Mouse (Mus musculus) urinary bladder, adult 2 months (tissue): ENCODE measurements at regions not wholly inside any gene's neighbourhood (a gene's known extent, or its start where the extent isn't known, plus 50 kb on each side); places are given as distances from the start of the nearest gene placed in this dataset.
A peak's percentile ranks its signal among the peaks of the same experiment; 100 is the strongest.

Experiments used
- DNase-seq: peaks from one replicate; pipeline ENCODE4 v3.0.0; 2022; ENCODE audit warnings: low spot score

DNA sequence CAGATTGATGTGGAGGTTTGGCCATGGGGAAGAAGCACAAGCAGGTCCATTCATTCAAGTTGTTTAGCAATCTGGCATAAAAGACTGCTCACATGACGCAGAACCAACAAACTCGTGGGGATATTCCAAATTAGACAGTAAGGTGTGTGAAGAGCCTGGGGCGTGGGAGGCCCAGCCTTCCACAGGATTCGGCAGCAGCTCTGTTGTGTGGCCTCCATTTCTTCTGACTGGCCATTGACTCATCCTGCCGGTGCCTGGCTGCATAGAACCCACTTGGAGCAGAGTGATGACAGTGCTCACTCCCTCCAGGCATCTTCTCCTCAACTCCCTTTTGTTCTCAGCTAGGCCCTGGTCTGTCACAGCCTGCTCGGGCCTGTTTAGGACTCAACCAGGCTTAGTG, 91.6 kb upstream of the Irf2bp2 start:
- DNase-seq: no peak

DNA sequence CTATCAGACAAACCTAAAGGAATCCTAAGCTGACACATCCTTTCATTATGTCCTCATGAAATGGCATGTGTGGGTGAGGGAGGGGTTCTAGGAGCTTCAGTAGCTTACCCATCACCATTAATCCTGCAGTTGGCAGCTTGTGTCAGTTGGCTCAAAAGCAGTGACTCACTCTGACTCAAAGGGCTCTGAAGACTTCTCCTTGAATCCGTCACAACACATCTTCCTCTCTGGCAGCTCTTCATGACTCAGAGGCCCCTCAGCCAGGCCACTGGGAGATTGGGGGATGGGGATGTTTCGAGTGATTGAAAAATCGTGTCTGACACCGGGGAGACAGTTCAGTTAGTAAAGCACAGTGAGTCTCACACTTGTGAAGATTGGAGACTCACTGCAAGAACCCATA, 90.2 kb upstream of the Irf2bp2 start:
- no peak for DNase-seq

DNA sequence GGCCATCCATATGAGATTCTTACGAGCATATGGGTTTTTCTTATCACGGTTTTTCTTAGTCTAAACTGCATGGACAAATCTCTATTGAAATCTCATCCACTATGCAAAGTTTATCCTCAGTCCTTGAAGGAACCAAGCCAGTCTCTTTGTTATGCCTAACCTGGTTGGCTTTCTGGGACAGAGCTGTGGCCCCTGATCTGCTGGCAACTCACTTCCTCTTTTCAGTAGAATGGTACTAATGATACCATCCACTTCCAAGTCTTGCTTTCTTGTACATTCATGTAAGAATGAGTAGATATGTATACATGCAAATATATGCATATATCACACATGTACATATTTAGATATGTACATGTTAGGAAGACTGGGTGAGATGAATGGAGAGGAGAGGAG, 89.8 kb upstream of the Irf2bp2 start:
- DNase-seq: no peak

DNA sequence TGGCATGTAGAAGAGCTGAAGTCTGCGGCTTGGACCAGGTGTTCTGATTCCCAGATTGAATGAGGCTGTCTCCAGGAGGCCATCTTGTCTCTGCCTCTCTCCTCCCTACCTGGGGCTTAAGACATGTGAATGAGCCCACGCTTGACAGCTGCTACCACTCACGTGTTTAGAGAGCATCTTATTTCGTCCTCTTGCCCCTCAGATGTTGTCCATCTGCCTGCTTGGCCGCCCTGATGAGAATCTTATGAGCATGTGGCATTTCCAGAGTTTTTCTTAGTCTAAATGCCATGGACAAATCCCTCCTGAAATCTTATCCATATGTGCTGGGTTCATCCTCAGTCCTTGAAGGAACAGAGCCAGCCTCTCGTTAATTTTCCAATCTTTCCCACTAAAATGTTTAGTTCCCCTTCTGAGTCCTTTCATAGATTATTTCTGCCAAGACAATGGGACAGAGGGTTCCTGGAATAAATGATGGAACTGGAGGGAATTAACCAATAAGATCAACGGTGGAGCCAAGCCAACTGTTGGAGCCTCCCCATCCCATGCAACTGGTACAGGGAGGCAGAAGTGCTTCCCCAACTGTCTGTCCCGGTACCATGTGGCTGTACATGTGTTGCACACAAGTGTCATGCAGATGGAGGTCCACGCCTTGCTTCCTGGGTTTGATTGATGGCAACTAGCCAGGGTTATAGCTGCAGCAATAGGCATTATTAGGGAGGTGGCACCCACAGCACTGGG, 89.2 kb upstream of the Irf2bp2 start:
- no peak for DNase-seq

DNA sequence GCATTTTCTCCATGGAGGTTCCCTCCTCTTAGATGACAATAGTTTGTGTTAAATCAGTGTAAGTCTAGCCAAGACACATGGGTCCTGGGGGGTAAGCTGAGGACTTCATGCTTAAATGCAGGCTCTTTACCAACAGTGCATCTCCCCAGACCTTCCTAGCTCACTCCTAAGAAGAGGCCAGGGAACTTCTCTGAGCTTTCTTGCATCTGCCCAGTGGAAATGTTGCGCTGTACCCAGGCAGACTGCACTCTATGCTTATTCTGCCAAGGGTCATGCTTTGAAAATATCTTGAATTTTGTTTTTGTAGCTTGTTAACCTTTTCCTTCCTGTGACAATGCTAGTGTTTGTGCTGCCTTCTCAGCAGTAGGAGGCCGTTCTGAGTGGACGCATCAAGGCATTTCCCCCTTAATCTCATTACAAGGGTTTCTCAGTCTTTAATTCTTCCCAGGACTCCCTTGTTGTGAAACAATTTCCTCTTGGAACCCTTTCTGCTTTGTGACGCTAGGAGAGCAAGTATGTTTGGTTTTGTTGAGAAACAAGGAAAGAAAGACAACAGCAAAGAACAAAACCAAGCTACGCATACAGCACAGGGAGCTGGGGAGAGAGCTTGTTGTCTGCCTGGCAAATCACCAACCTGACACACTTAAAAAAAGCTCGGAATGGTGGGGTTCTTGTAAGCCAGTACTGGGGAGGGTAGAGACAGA, 88.3 kb upstream of the Irf2bp2 start:
- no peak for DNase-seq

DNA sequence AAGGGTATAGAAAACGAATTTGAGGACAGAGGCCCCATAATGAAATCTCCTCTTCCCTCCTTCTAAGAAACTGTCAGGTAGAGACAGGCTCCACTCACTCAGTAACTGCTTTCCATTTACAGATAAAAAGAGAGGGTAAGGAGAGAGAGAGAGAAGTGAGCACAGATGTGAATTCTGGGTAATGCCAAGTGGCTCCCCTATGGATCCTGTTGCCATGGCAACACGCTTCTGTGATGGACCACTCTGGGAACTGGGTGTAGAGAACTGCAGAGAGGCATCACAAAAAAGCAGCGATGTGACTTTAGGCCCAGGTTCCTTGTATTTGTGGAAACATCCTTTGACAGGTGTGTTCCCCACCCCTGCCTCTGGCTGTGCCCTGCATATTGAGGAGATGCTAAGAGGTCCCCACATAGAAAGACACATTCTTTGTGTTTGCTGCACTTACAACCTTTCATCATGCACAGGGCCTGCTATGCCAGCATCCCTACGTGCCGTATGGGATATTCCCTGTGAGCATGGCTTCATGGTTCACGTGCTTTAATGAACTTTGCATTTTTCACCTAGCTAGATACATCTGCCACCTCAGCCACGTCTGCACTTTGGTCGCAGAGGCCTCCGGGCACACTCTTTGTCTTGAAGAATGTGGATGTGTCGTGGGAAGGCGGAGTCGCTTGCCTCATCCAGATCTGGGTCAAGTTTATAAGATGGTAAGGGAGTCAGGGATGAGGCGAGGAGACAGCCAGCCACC, 84.4 kb upstream of the Irf2bp2 start:
- DNase-seq: no peak

DNA sequence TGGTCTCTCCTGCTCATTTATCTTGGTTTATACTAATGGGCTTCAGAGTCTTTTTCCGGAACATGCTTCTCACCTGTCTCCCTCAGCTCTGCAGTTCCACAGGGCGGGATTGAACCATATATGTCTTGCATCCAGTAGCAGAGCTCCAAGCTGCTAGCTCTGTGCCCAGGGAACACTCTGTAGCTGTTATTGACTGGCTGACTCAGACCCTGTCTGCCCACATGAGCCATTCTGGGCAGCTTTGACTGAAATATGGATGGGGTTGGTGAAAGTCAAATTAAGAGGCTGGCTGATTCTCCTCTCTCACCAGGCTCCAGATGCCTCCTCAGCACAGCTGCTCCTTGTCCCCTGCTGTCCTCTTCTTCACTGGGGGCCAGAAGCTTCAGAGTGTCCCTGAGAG, 81.4 kb upstream of the Irf2bp2 start:
- DNase-seq: no peak

DNA sequence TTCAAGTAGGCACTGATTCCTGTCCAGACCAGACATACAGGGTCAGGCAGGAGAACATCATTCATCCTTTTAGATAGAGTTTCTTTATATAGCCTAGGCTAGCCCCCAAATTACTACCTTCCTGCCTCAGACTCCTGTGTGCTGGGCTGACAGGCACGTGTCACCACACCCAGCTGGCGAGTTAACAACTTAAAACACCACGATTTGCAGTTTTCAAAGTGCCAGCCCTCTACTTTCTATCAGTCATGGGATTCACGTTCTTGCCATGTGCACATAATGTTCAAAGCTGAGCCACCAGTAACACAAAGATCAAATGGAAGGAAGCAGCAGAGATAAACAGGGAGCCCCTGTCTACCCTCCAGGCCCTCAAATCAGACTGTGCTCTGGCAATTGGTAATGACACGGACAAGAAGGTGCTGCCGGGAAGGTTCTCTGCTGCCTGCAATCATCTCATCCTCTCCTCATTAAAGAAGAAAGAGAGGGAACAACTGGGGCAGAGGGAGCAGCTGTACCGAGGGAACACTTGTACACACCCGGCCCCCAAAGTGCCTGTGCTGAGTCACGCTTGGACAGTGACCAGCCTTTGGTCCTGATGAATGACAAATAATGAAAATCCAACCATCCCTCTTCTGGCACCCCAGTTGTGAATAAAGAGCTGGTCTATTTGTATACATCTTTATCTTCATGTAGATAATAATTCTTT, 79.4 kb upstream of the Irf2bp2 start:
- DNase-seq: no peak

DNA sequence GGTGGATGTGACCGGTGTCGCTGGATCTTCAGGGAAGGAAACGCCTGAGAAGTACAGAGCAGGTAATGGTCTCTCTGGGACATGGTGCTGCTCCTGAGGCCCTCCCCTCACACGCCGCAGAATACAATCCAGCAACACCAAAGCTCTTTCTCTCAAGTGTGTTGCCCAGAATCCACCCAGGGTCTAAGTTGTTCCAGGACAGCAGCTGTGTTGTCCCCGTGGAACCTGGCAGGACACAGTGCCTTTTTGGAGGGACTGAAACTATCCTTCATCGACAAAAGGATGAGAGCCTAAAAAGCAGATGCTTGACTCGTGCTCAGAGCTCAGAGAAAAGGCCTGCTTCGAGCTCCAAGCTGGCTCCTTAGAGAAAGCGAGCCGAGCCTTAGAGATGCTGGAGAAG, 77.8 kb upstream of the Irf2bp2 start:
- DNase-seq: no peak

DNA sequence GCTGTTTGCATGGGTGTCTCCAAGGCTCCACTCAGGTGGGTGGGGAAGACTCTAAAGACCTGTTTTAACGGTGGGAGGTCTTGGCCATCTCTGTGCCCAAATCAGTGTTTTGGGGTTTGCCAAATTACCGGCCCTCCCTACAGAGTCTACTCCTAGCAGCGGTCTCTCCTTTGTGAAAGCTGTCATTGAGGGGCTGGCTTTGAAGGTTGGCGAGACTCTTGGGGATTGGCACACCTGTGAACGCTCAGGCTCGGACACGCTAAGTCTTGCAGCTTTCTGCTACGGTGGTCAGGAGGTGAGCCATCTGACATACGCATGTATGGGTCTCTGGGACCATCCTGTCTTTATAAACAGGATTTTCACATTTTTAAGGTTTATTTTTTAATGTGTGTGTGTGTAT, 76.1 kb upstream of the Irf2bp2 start:
- no peak for DNase-seq

DNA sequence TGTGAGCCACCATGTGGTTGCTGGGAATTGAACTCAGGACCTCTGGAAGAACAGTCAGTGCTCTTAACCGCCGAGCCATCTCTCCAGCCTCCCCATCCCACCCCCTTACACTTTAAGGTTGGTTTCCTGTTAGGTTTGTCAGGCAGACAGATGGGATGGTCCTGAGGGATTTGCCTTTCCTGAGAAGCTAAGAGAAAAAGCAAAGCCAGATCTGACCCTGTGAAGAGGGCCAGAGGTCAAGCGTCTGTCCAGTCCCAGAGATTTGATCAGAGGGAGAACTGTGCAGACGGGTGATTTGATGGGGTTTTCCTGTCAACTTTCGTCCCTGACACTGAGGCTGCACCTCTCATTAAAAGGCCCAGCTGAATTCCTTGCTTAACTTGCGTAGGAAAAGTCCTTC, 75.4 kb upstream of the Irf2bp2 start:
- no peak for DNase-seq

DNA sequence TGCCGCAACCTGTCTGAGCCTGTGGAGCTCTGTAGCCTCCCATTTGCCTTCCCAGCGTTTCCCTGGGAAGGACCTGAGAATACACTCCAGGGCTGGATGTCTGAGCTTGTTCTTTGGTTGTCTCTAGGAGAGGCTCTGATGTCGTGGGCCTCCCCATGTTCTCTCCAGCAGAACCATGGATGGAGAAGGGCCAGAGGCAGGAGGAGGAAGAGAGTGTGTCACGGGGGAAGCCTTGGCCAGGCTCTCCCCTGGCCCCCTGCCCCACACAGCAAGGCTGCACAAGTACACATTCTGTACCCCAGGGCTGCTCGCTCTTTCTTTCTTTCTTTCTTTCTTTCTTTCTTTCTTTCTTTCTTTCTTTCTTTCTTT, 74.9 kb upstream of the Irf2bp2 start:
- no peak for DNase-seq

DNA sequence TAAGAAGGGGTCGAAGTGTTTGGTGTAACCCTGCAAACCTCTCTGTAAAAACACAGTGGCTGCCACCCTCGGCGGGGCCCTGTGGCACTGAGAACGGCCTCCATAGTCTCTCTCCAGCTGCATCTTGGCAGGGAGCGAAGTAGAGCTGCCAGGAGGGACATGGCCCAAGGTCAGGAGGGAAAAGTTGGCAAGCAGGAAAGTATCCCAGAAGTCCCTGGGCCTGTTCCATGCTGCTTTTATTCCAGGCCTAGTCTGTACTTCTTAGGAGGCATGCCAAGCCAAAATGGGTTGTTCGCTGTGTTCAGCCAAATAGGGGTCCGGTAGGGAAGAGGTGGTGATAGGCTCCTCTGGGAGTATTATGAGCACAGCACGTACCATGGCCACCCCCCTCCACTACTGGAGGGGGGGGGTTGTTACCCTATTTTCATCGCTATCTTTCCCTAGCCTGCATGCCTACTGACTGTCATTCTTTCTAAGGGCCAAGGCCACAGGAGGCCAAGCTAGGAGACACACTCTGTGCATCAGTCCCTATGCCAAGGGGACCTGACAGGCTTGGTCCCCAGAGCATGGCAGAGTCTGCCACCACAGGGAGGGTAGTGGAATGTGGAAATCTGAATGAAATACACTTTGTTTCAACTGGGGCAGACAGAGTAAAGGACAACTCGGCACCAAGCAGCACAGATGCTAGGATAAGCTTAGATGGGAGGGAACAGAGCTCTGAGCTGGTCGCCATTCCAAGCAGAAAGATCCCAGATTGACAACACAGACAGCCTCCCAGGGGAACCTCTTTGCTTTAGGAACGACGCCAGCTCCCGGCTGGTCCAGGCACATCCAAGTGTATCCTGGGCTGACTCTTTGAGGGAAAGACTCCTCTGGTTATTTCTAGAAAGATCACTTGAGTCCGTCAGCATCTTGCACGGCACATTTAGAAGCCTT, 74.2 kb upstream of the Irf2bp2 start:
- peak; percentile 42 for DNase-seq

DNA sequence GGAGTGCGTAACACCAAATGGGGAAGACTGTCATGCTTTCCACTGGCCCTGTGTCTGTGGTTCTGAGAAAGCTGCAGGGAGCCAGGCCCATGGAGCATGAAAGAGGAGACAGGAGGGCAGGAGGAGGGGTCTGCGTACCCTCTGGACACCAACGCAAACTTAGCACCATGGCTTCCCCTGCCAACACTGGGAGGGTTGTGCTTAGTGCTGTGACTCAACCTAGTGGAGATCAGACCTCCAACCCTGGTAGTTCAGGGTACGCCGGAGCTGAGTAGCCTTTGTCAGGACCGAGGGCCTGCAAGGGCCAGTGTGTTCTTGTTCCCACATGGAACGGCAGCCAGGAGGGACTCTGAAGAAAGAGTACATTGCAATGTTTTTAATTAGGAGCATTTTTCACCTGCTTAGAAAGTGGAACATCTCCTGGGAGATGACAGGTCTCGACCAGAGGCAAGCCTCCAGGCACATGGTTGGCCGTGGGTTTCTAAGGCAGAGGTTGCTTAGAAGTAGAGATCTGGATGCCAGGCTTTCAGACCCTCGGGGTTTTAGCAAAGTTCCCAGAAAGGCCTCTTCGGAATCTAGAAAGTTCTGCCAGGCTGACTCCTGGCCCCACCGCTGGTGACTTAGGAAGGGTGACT, 73.4 kb upstream of the Irf2bp2 start:
- DNase-seq: no peak

DNA sequence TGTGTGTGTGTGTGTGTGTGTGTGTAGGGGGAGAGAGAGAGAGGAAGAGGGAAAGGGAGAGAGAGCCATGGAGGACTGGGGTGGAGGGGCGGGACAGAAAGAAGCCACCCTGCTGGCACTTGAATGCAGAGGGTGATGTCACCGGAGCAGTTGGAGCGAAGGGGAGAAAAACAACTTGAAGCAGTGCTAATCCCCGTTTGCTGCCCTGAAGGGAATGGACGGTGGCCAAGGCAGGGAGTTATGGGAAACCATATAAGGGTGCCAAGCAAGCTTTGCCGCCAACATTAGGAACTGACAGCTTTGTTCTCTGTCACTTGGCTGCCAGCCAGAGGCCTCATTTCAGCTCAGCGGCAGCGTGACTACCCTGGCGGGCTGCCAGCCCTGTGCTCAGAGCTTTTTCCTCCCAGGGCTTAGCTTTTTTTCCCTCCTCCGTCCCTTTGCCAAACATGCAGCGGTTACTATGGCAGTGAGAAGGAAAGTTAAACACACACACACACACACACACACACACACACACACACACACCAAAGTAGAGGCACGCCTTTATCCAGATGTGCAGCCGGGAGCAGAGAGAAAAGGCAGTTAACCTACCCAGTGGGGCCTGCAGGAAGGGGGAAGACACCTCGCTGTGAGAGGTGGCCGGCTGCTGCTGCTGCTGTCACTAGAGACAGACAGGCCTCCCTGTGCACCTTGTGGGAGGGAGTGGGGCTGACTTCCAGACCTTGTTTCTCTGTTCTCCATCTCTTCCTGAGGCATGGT, 72.7 kb upstream of the Irf2bp2 start:
- peak; percentile 99 for DNase-seq

DNA sequence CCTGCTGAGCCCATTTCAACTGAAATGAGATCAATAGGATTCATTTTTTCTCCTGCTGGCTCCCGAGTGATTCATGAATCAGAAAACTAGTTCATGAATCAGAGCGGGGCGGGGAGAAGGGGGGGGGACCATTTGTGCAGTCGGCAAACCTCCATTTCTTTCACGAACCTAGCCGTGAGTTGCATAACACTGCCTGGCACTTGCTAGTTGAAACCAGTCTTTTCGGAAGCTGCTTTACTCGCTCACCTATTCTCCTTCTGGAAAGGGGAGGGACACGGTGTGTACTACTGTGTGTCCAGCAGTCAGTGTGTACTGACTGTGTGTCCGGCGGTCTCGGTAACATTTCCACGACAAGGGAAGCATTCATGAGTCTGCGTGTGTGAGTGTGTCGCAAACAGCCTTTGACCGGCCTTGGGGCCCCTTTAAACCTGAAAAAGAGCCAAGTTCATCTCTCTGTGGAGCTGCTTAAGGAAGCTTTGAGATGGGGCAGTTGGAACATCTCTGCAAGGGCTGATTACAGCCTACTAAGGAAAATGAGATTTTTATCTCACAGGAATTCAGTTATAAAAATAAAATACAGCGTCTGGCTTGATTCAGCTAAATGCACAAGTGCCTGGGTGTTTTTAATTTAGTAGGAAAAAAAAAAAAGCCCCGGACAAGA, 71.9 kb upstream of the Irf2bp2 start:
- DNase-seq: peak; percentile 57

DNA sequence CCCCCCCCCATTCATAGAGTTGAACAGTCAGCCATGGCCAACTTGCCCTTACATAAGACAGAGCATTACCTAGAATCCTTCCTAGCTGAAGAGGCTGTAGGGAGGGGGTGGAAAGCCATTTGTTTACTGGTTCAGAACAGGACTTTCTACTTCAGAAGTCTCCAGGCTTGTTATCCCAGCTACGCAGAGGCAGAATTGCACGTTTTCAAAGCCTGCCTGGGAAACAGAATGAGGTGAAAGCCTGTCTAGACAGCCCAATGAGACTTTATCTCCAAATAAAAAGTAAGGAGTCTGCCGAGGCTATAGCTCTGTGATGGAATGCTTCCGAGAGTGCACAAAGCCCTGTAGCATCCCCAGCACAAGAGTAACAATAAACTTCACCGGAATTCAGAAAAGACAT, 71.1 kb upstream of the Irf2bp2 start:
- no peak for DNase-seq

DNA sequence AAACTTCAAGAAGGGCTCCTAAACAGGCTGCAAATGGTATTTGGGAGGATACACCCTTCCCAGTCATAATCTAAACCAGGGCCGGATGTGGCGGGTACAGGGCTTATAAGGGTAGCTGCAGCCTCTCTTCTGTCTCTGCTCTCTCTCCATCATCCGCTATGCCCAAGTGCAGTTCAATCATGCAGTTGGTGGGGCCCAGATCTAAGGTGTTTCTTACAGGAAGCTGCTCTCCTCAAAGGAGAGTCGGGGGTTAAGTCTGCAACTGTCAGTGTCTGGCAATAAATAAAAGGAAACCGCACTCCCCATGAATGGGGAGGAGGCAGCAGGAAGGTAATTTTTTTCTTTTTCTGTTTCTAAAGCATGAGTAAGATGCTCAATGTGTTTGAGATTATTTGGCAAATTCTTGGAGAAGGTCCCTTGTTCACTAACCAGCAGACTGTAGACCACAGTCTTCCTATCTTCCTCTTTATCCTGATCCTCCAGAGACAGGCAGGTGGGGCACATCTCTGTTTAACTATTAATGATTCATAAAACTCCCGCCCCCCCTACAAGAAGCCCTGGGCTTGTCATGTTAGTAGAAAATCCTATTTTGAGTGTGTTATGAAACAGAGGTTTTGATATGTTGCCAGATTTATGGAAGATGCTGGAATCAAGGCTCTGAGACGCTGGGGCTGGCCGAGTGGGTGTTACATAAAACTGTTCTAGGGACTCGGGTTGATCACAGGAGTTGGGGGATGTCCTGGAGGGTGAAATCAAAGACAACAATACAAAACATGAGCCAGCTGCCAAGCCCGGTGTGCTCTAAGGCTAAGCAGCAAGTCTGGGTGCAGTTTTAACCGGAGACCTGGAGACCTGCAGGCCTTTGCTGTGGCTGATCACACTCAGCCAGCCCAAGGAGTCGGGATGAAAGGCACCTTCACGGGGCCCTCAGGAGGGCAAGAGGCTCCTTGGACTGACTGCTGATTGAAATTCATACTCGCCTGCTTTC, 69.3 kb upstream of the Irf2bp2 start:
- DNase-seq: no peak
